Mouse (Mus musculus) limb, embryonic 10.5 days (tissue): ENCODE results near the gene Dynlt1a. TPM values are rescaled to one million over a fixed set of nuclear protein-coding genes. Genes with fewer than 3 reads are reported as not detected.
"Not testable (repeated sequence)": the region's sequence is repeated elsewhere in the genome, so short reads cannot be mapped to it uniquely, and the experiment has no call there.

Experiments used
- DNase-seq: peaks from one replicate; pipeline ENCODE4 v3.0.0-alpha.2; 2017; ENCODE audit warnings: low spot score
- H3K27ac ChIP-seq: fragments of 300-500 bp; sonication (generic); 2 replicates; pipeline ENCODE4 v1.5.1; 2016; ENCODE audit warnings: mild to moderate bottlenecking
- H3K27me3 ChIP-seq: fragments of 300-500 bp; sonication (generic); 2 replicates; pipeline ENCODE4 v1.6.1; 2016; ENCODE audit warnings: low read depth, mild to moderate bottlenecking; ENCODE audit not compliant: poor library complexity, severe bottlenecking
- H3K36me3 ChIP-seq: fragments of 300-500 bp; sonication (generic); 2 replicates; pipeline ENCODE4 v1.6.1; 2016; ENCODE audit warnings: mild to moderate bottlenecking, moderate library complexity
- H3K4me1 ChIP-seq: fragments of 300-500 bp; sonication (generic); 2 replicates; pipeline ENCODE4 v1.6.1; 2016
- H3K4me3 ChIP-seq: fragments of 300-500 bp; sonication (generic); 2 replicates; pipeline ENCODE4 v1.5.1; 2016; ENCODE audit warnings: mild to moderate bottlenecking, moderate library complexity
- H3K9me3 ChIP-seq: fragments of 300-500 bp; sonication (generic); replicated peaks from 2 replicates; pipeline ENCODE4 v1.6.1; 2016; ENCODE audit warnings: mild to moderate bottlenecking
- WGBS: fragments of 180-500 bp; shearing (Covaris S2); methylation state at CpG from one replicate; pipeline ENCODE4 v1.1.7; 2016; 5-methylcytosine and 5-hydroxymethylcytosine counted together
- polyA plus RNA-seq: library from polyadenylated mRNA; unstranded; fragments of >200 nt; fragmentation: Nextera tagmentation; extraction: Ambion mirVana; gene quantifications from 2 replicates; pipeline ENCODE4 v1.2.1, GENCODE M21; 2016

Gene Dynlt1a
- polyA plus RNA-seq, 1 experiment from 2014 or later, result 18.8 TPM

GRCm38 (mm10) chr17:6274693-6275092, 42.6 kb downstream of the Dynlt1a start:
- not testable (repeated sequence) for DNase-seq, H3K9me3 ChIP-seq

GRCm38 (mm10) chr17:6271970-6272369, 45.3 kb downstream of the Dynlt1a start:
- H3K27ac ChIP-seq, DNase-seq, H3K9me3 ChIP-seq, H3K4me3 ChIP-seq, H3K27me3 ChIP-seq, H3K36me3 ChIP-seq, H3K4me1 ChIP-seq: not testable (repeated sequence)
- 92% methylated on average over 6 of the region's 6 CpGs for WGBS

More at GRCm38 (mm10) chr17:6274693-6275092, 42.6 kb downstream of the Dynlt1a start:
- H3K27me3 ChIP-seq, H3K4me1 ChIP-seq, H3K27ac ChIP-seq, H3K4me3 ChIP-seq, H3K36me3 ChIP-seq: not testable (repeated sequence)
- WGBS, result 96% methylated on average over 6 of the region's 6 CpGs

GRCm38 (mm10) chr17:6270840-6271239, 46.5 kb downstream of the Dynlt1a start:
- DNase-seq, result peak; percentile 55
- H3K36me3 ChIP-seq, H3K27me3 ChIP-seq, H3K9me3 ChIP-seq, H3K4me1 ChIP-seq: not testable (repeated sequence)
- WGBS, result under 1% methylated on average over 25 of the region's 25 CpGs
- Histone ChIP-seq H3K4me3 (peak overlapping the region; percentile 53), H3K27ac (0 out of 2 replicates have a peak overlapping the region, but pooled peaks have one; percentile 70)

- not testable (repeated sequence) for H3K27me3 ChIP-seq, H3K36me3 ChIP-seq, H3K9me3 ChIP-seq, H3K4me1 ChIP-seq
- Histone ChIP-seq H3K4me3 (peak overlapping the region; percentile 53), H3K27ac (peak overlapping the region; percentile 70; the same call in 1 of the 2 replicates)
- WGBS, result 2% methylated on average over 59 of the region's 84 CpGs
- DNase-seq, result peak; percentile 52
Observed at GRCm38 (mm10) chr17:6269876-6270831, 47.1 kb downstream of the Dynlt1a start.

GRCm38 (mm10) chr17:6257070-6257456, 60.2 kb downstream of the Dynlt1a start:
- not testable (repeated sequence) for H3K27me3 ChIP-seq, H3K36me3 ChIP-seq, H3K4me1 ChIP-seq, H3K27ac ChIP-seq, DNase-seq, H3K9me3 ChIP-seq
- under 1% methylated on average over 20 of the region's 20 CpGs for WGBS
- peak overlapping the region; percentile 33; the same call in 1 of the 2 replicates for H3K4me3 ChIP-seq

- not testable (repeated sequence) for H3K36me3 ChIP-seq, H3K27me3 ChIP-seq, H3K27ac ChIP-seq, DNase-seq, H3K4me1 ChIP-seq, H3K9me3 ChIP-seq
- peak within 1 kb of the TSS; percentile 33 for H3K4me3 ChIP-seq
- WGBS, result 0% methylated on average over 12 of the region's 51 CpGs
Observed at GRCm38 (mm10) chr17:6256400-6257069, 60.8 kb downstream of the Dynlt1a start, which contains the start of gene Tmem181a. Gene Tmem181a, plus strand, starts transcription at chr17:6256860.

Other genes starting within 250 kb of the Dynlt1a start
- gene Serac1, start 237.8 kb downstream of the Dynlt1a start, polyA plus RNA-seq, result 5.3 and 6.8 TPM in 2 replicates
- 166 and 173 TPM in 2 replicates for gene Gtf2h5, start 237.7 kb downstream of the Dynlt1a start, polyA plus RNA-seq
- gene Tulp4, start 211.1 kb downstream of the Dynlt1a start, polyA plus RNA-seq, result 145 and 159 TPM in 2 replicates
- gene Tmem181a, start 60.6 kb downstream of the Dynlt1a start, polyA plus RNA-seq, result 19.8 and 23.7 TPM in 2 replicates
- 442 and 463 TPM in 2 replicates for gene Dynlt1b, start 112.6 kb upstream of the Dynlt1a start, polyA plus RNA-seq